Mouse (Mus musculus) stomach, embryonic 16.5 days (tissue): ENCODE data around the gene Prkar2a. TPM values are rescaled to one million over a fixed set of nuclear protein-coding genes. Genes with fewer than 3 reads are reported as not detected.

Source experiments
- ATAC-seq: fragments of 200-750 bp; cut with Nextera tagmentation; 2 replicates; pipeline ENCODE4 v1.8.0; 2017; ENCODE audit warnings: moderate number of reproducible peaks, moderate TSS enrichment; ENCODE audit not compliant: insufficient read depth, low FRiP score
- H3K27ac ChIP-seq: fragments of 300-500 bp; sonication (generic); 2 replicates; pipeline ENCODE4 v1.5.1; 2014; ENCODE audit warnings: low read length
- H3K27me3 ChIP-seq: fragments of 300-500 bp; sonication (generic); 2 replicates; pipeline ENCODE4 v1.6.1; 2014; ENCODE audit warnings: low read length, control low read depth, mixed read lengths; ENCODE audit not compliant: control insufficient read depth, insufficient read depth
- H3K36me3 ChIP-seq: fragments of 300-500 bp; sonication (generic); 2 replicates; pipeline ENCODE4 v1.6.1; 2014; ENCODE audit warnings: low read length; ENCODE audit not compliant: control insufficient read depth, insufficient read depth
- H3K4me1 ChIP-seq: fragments of 300-500 bp; sonication (generic); 2 replicates; pipeline ENCODE4 v1.6.1; 2014; ENCODE audit warnings: low read length, control low read depth, mixed read lengths; ENCODE audit not compliant: control insufficient read depth, insufficient read depth
- H3K4me2 ChIP-seq: fragments of 300-500 bp; sonication (generic); 2 replicates; pipeline ENCODE4 v1.6.1; 2014; ENCODE audit warnings: low read depth, low read length, mixed read lengths
- H3K4me3 ChIP-seq: fragments of 300-500 bp; sonication (generic); replicated peaks from 2 replicates; pipeline ENCODE4 v1.5.1; 2014; ENCODE audit warnings: mild to moderate bottlenecking, low read length
- H3K9ac ChIP-seq: fragments of 300-500 bp; sonication (generic); 2 replicates; pipeline ENCODE4 v1.6.1; 2014; ENCODE audit warnings: low read length
- H3K9me3 ChIP-seq: fragments of 300-500 bp; sonication (generic); replicated peaks from 2 replicates; pipeline ENCODE4 v1.6.1; 2016; ENCODE audit warnings: low read length, control low read depth; ENCODE audit not compliant: control insufficient read depth
- WGBS: fragments of 180-500 bp; shearing (Covaris S2); extraction: QIAGEN DNeasy Blood & Tissue Kit; methylation state at CpG from one replicate; pipeline ENCODE4 v1.1.7; 2014; 5-methylcytosine and 5-hydroxymethylcytosine counted together
- polyA plus RNA-seq: library from polyadenylated mRNA; unstranded; fragments of >200 nt; fragmentation: Nextera tagmentation; extraction: Ambion mirVana; gene quantifications from 2 replicates; pipeline ENCODE4 v1.2.1, GENCODE M21; 2015

The Prkar2a gene
- polyA plus RNA-seq, 1 experiment from 2014 or later: 23.4 TPM

DNA sequence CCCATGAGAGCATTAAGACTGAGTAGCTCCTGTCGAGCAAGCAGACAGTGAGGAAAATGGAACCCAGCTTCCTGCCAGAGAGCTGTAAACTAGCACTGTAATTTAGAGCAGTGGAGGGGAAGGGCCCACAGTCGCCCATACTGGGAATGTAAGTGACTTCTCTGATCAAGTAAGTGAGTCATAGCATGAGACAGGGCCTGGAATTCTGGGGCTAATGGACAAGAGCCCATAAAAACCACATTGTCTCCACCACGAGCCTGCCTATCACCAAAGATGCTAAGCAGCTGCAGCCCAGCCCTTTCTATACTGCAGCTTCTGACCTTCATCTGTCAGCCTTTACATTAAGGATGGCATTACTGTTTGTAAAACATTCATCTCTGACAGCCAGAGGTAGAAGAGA lies 50.1 kb downstream of the Prkar2a start:
- Histone ChIP-seq H3K4me2 (no peak overlapping the region), H3K9me3 (no peaks in the 10 kb centered on the region), H3K4me3 (no peak overlapping the region), H3K27ac (no peak overlapping the region), H3K36me3 (peaks cover 20% of the 10 kb centered on the region; the same call in 1 of the 2 replicates), H3K9ac (no peak overlapping the region), H3K27me3 (no peaks in the 10 kb centered on the region), H3K4me1 (no peaks in the 10 kb centered on the region)
- 42% methylated on average over 3 of the region's 3 CpGs for WGBS
- no peak for ATAC-seq

DNA sequence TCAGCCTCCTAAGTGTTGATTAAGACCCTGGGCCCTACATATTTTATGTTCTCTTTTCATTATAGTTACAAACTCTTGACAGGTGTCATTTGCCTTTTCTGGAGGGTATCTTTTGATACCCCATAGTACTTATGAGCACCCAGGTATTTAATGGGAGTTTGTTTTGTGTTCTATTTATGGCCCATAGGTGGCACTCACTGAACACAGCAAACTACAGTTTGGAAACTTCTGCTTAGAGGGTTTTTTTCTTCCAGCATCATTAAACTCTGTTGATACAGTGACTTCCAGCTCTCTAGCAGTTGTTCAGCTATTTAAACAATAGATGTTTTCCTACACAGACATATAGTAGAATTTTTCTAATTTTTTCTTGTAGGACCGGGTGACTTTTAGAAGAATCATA lies 50.9 kb downstream of the Prkar2a start:
- no peaks in the 10 kb centered on the region for H3K9me3 ChIP-seq
- no peak overlapping the region for H3K9ac ChIP-seq
- ATAC-seq: no peak
- H3K27me3 ChIP-seq: no peaks in the 10 kb centered on the region
- peaks cover 20% of the 10 kb centered on the region; the same call in 1 of the 2 replicates for H3K36me3 ChIP-seq
- H3K27ac ChIP-seq: no peak overlapping the region
- no peaks in the 10 kb centered on the region for H3K4me1 ChIP-seq
- no peak overlapping the region for H3K4me3 ChIP-seq
- H3K4me2 ChIP-seq: no peak overlapping the region
- WGBS: 90% methylated on average over 1 of the region's 1 CpGs

DNA sequence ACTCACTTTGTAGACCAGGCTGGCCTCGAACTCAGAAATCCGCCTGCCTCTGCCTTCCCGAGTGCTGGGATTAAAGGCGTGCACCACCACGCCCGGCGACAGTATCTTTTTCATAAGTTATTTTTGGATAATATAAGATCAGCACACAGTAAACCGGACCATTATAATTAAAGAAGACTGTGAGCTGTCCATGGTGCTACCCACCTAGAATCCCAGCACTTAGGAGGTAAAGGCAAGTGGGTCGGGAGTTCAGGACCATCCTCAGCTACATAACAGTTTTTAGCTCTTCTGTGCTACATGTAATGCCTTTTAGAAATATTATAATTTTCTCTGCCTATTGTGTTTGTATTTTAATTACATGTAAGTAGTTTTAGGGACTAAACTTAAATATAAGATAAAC lies 52.9 kb downstream of the Prkar2a start:
- H3K4me2 ChIP-seq: no peak overlapping the region
- H3K9ac ChIP-seq: no peak overlapping the region
- no peak overlapping the region for H3K27ac ChIP-seq
- H3K4me1 ChIP-seq: no peaks in the 10 kb centered on the region
- H3K27me3 ChIP-seq: no peaks in the 10 kb centered on the region
- H3K9me3 ChIP-seq: no peaks in the 10 kb centered on the region
- peaks cover 25% of the 10 kb centered on the region for H3K36me3 ChIP-seq
- 86% methylated on average over 9 of the region's 9 CpGs for WGBS
- no peak overlapping the region for H3K4me3 ChIP-seq
- no peak for ATAC-seq

DNA sequence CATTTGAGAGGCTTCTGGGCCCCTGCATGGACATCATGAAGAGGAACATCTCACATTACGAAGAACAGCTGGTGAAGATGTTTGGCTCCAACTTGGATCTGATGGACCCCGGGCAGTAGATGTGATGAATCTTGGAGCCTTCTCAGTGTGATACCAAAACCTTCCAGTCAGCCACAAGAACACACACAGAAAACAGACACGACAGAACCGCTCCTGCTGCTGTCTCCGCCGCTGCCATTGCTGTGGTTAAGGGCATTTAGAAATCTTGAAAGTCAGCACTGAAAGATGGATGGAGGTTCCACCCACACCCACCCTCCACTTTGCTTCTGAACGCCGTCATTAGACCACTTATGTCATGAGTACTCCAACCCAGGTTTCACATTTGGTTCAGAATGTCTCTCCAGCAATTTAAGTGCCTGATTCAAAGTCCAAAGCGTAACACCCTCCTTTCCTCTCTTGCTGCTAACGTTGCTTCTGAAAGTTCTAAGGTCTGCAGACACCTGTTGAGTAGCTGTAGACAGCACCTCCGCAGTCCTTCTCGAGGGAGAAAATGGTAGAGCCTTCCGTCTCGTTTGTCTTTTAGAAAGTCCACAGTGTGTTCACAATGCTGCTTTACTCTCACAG lies 57.9 kb downstream of the Prkar2a start:
- Histone ChIP-seq H3K4me2 (no peak overlapping the region), H3K27me3 (no peaks in the 10 kb centered on the region), H3K27ac (no peak overlapping the region), H3K36me3 (peaks cover 17% of the 10 kb centered on the region), H3K9me3 (no peaks in the 10 kb centered on the region), H3K9ac (no peak overlapping the region), H3K4me1 (no peaks in the 10 kb centered on the region), H3K4me3 (no peak overlapping the region)
- whole genome bisulfite sequencing: 81% methylated on average over 14 of the region's 14 CpGs
- no peak for ATAC-seq

DNA sequence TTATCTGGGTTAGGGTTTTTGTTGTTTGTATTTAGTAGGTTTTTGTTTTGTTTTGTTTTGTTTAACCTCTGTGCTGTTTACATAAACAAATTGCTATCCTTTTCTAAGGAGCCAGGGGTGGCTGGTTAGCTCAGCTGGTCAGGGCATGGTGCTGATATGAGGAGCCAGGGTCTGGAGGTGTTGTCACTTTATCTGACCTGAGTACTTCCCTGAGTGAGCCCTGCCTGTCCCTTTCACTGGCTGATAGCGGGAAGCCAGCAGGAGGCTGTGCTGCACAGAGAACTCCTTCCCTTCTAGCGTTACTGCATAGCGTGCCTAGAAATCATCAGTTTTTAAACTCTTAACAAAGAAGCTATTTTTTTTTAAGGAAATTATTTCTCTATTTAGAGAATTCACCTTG lies 58.6 kb downstream of the Prkar2a start:
- H3K9me3 ChIP-seq: no peaks in the 10 kb centered on the region
- H3K36me3 ChIP-seq: peaks cover 14% of the 10 kb centered on the region
- no peak overlapping the region for H3K4me2 ChIP-seq
- no peak overlapping the region for H3K27ac ChIP-seq
- no peak overlapping the region for H3K9ac ChIP-seq
- H3K4me3 ChIP-seq: no peak overlapping the region
- WGBS: 85% methylated on average over 3 of the region's 3 CpGs
- ATAC-seq: no peak
- H3K27me3 ChIP-seq: no peaks in the 10 kb centered on the region
- no peaks in the 10 kb centered on the region for H3K4me1 ChIP-seq

DNA sequence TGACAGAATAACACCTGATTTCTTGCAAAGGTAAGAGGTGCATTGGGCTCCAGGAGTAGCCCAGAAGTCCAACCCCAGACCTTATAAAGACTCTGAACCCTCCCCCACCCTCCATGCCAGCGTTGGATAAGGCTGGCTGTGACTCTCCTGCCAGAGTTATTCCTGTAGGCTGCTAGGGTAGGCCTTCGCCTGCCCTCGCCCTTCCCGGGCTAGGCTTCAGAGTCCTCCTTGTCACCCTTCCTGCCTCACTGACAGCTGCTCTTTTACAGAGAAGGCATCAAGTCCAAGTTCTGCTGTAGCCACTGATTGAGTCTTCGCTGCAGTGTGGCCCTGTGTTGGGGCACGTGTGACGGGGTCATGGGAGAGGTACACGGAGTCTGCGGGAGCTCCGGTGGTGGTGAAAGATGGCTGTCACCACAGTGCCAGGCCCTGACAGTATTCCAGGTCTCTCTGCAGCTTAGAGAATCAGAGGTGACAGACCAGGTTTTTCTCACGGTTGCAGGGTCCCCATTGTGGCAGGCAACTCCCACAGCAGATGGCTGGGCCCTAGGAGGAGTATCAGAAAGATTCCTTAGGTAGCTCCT lies 59.6 kb downstream of the Prkar2a start:
- ATAC-seq: no peak
- Histone ChIP-seq H3K9ac (no peak overlapping the region), H3K36me3 (peaks cover 6% of the 10 kb centered on the region; the same call in 1 of the 2 replicates), H3K4me3 (no peak overlapping the region), H3K27ac (no peak overlapping the region), H3K9me3 (no peaks in the 10 kb centered on the region), H3K27me3 (no peaks in the 10 kb centered on the region), H3K4me2 (no peak overlapping the region), H3K4me1 (no peaks in the 10 kb centered on the region)
- 82% methylated on average over 11 of the region's 11 CpGs for WGBS

DNA sequence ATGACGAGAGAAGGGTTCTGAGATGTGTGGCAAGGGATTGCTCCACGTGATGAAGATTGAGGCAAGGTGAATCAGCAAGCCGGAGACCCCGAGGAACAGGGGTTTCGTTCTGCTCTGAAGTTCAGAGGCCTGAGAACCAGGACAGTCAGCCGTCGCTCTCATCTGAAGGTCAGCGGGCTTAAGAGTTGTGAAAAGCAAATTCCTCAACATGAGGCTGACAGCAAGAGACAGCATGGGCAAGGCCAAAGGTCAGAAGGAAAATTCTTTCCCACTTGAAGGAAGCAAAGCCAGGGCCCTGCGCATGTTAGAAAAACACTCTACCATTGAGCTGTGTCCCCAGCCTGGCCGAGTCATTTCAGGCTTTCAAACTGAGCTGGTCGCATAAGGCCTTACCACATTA lies 61.5 kb downstream of the Prkar2a start:
- Histone ChIP-seq H3K9ac (no peak overlapping the region), H3K4me1 (no peaks in the 10 kb centered on the region), H3K27ac (no peak overlapping the region), H3K27me3 (no peaks in the 10 kb centered on the region), H3K4me3 (no peak overlapping the region), H3K36me3 (peaks cover under 1% of the 10 kb centered on the region; the same call in 1 of the 2 replicates), H3K4me2 (no peak overlapping the region), H3K9me3 (no peaks in the 10 kb centered on the region)
- 85% methylated on average over 11 of the region's 11 CpGs for WGBS
- no peak for ATAC-seq

DNA sequence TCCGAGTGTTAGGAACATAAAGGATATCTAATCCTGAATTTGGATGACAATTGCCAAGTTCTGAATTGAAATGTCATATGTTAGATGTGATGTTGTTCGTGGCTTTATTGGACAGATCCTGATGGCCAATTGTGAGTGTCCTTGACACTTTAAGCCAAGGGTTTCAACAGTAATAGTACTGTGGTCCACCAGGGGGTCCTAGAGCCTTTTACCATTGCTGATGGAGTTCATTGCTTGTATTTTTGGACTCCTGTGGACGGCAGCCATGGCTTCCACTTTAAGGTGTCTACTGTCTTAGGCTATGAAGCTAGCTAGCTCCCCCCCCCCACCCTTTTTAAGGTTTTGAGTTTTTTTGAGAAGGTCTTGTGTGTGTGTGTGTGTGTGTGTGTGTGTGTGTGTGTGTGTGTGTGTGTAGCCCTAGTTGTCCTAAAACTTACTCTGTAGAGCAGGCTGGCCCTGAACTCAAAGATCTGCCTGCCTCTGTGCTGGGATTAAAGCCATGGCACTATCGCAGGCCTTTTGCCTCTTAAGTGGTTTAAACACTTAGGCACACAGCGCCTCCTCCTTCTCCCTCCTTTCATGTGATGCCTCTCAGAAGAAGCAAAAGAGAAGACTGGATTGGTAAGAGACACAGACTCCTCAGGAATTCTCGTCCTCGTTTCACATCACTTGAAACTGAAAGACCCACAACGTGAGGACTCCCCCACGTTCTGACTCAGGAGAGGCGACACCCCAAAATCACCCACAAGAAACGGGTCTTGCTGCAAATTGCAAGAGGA lies 63.2 kb downstream of the Prkar2a start:
- no peak for ATAC-seq
- WGBS: 85% methylated on average over 11 of the region's 11 CpGs
- H3K4me1 ChIP-seq: no peaks in the 10 kb centered on the region

DNA sequence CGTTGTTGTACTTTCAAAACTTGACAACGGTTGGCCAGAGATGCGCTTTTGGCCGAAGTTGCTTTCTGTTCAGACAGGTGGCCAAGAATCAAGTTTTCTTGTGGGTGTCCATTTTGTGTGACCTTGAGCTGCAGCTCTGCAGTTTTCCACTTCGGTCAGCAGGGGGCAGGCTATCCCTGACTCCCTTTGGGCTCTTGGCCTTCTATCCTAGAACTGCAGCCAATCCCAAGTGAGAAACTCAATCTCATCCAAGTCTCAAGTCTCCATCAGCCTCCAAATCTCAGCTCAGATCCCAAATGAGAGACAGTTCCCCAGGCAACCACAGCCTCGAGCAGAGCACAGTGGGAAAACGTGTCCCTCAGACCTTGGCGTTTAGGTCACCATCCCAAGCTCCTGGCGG lies 64.2 kb downstream of the Prkar2a start:
- Histone ChIP-seq H3K4me1 (no peaks in the 10 kb centered on the region), H3K4me2 (no peak overlapping the region), H3K4me3 (no peak overlapping the region), H3K36me3 (no peaks in the 10 kb centered on the region), H3K27ac (no peak overlapping the region), H3K9ac (no peak overlapping the region), H3K27me3 (no peaks in the 10 kb centered on the region), H3K9me3 (no peaks in the 10 kb centered on the region)
- ATAC-seq: no peak
- WGBS: 72% methylated on average over 9 of the region's 9 CpGs

More for the DNA sequence above, 63.2 kb downstream of the Prkar2a start:
- H3K27me3 ChIP-seq: no peaks in the 10 kb centered on the region
- no peak overlapping the region for H3K9ac ChIP-seq
- H3K4me2 ChIP-seq: no peak overlapping the region
- H3K27ac ChIP-seq: no peak overlapping the region
- H3K9me3 ChIP-seq: no peaks in the 10 kb centered on the region
- no peaks in the 10 kb centered on the region for H3K36me3 ChIP-seq
- no peak overlapping the region for H3K4me3 ChIP-seq
